Mouse (Mus musculus) testis, adult 2 months (tissue): ENCODE measurements around the gene Lmna.

ENCODE experiments used
- CTCF ChIP-seq: fragments of 200-500 bp; IDR thresholded peaks from 2 replicates; pipeline ENCODE4 v1.5.1; 2012; ENCODE audit warnings: low read depth, mild to moderate bottlenecking, inconsistent platforms, low read length, moderate library complexity; ENCODE audit not compliant: control insufficient read depth, insufficient read depth, insufficient replicate concordance
- POLR2A ChIP-seq: fragments of 200-500 bp; IDR thresholded peaks from 2 replicates; pipeline ENCODE4 v1.6.1; 2012; ENCODE audit warnings: low read depth, mild to moderate bottlenecking, inconsistent platforms, low read length, moderate library complexity; ENCODE audit not compliant: control insufficient read depth

GRCm38 (mm10) chr3:88509250-88509649 lies 506 bp downstream of the Lmna start:
- TF ChIP-seq CTCF (no peak), POLR2A (no peak)
